Comparison of ENCODE assay signal across 16 mouse cellular contexts in genomic region chr15:81853081-81853480, GRCm38 (mm10). TPM values are rescaled to one million over a fixed set of nuclear protein-coding genes. Genes with fewer than 3 reads are reported as not detected.
DNase-seq lines count a peak whose midpoint lies in the region; ATAC-seq and TF ChIP-seq lines count a peak whose summit lies in the region.
"Had no signal": no experiment of that assay in that cellular context is flagged by ENCODE, and none has a peak within 500 bp of the region (broad histone marks: within the 10 kb centered on the region; RNA-seq: fewer than 3 reads in every experiment).

No protein-coding gene starts in this region.

- DNase-seq in cerebellum, adult 2 months: no peak
- DNase-seq in cerebellum, postnatal 10 days: no peak
- DNase-seq in kidney, adult 9 months: peak; percentile 70
- DNase-seq in kidney, postnatal 10 days: no peak
- peak; percentile 60 to 74 for DNase-seq in adrenal gland, postnatal 36 days
- DNase-seq in liver, embryonic 13.5 days: no peak
- DNase-seq: heart, postnatal 4 days; right cerebral cortex, postnatal 4 days had no signal

- no peaks in the 10 kb centered on the region for H3K27me3 ChIP-seq in cerebellum, adult 2 months (ENCODE audit: control insufficient read depth, insufficient read depth, low read length)
- H3K27me3 ChIP-seq in liver, embryonic 13.5 days: no peaks in the 10 kb centered on the region
- H3K27me3 ChIP-seq in neural tube, embryonic 15.5 days (replicated peaks): no peaks in the 10 kb centered on the region
- H3K27me3 ChIP-seq: embryonic facial prominence, embryonic 13.5 days; forebrain, embryonic 15.5 days had no signal

- H3K27ac ChIP-seq in cerebellum, adult 2 months (ENCODE audit: insufficient read depth, low read length): no peak overlapping the region; the same call in 1 of the 2 replicates
- H3K27ac ChIP-seq in liver, embryonic 13.5 days: peak overlapping the region; percentile 72
- H3K27ac ChIP-seq in neural tube, embryonic 15.5 days (replicated peaks): no peak overlapping the region
- H3K27ac ChIP-seq: embryonic facial prominence, embryonic 13.5 days; forebrain, embryonic 15.5 days; heart, embryonic 10.5 days; macrophage; midbrain, embryonic 10.5 days had no signal

- no peaks in the 10 kb centered on the region for H3K9me3 ChIP-seq in liver, embryonic 13.5 days (replicated peaks)
- H3K9me3 ChIP-seq in neural tube, embryonic 15.5 days (replicated peaks): no peaks in the 10 kb centered on the region
- H3K9me3 ChIP-seq: embryonic facial prominence, embryonic 13.5 days; forebrain, embryonic 15.5 days; heart, embryonic 10.5 days; midbrain, embryonic 10.5 days had no signal

- 33% methylated on average over 7 of the region's 7 CpGs for WGBS in cerebellum, adult 2 months
- WGBS in liver, embryonic 13.5 days (ENCODE audit: insufficient replicate concordance): 71% methylated on average over 7 of the region's 7 CpGs
- 94% methylated on average over 7 of the region's 7 CpGs for WGBS in neural tube, embryonic 15.5 days

- peaks cover 55% of the 10 kb centered on the region for H3K36me3 ChIP-seq in liver, embryonic 13.5 days
- peaks cover 34% of the 10 kb centered on the region for H3K36me3 ChIP-seq in neural tube, embryonic 15.5 days

- H3K4me1 ChIP-seq in cerebellum, adult 2 months (ENCODE audit: control insufficient read depth, insufficient read depth, low read length): peaks cover 39% of the 10 kb centered on the region
- H3K4me1 ChIP-seq in liver, embryonic 13.5 days (replicated peaks): peaks cover 41% of the 10 kb centered on the region
- peaks cover 31% of the 10 kb centered on the region for H3K4me1 ChIP-seq in neural tube, embryonic 15.5 days

- no peak for TF ChIP-seq POLR2A in cerebellum, adult 2 months (IDR thresholded peaks at IDR 0.05; ENCODE audit: borderline replicate concordance, insufficient read depth, low read length)

- H3K4me3 ChIP-seq in cerebellum, adult 2 months (replicated peaks; ENCODE audit: insufficient read depth, low read depth, low read length): peak overlapping the region; percentile 11
- H3K4me3 ChIP-seq in liver, embryonic 13.5 days (replicated peaks): no peak overlapping the region
- no peak overlapping the region for H3K4me3 ChIP-seq in neural tube, embryonic 15.5 days (replicated peaks)
- H3K4me3 ChIP-seq: embryonic facial prominence, embryonic 13.5 days; forebrain, embryonic 15.5 days; heart, embryonic 10.5 days; midbrain, embryonic 10.5 days had no signal

- H3K9ac ChIP-seq in liver, embryonic 13.5 days: no peak overlapping the region
- H3K9ac ChIP-seq in neural tube, embryonic 15.5 days (replicated peaks): no peak overlapping the region
- H3K9ac ChIP-seq: forebrain, embryonic 15.5 days had no signal

- TF ChIP-seq CTCF in cerebellum, adult 2 months (IDR thresholded peaks at IDR 0.05; ENCODE audit: borderline replicate concordance, insufficient read depth, low read depth, low read length): no peak

- ATAC-seq in liver, embryonic 13.5 days (ENCODE audit: low read depth): no peak
- no peak for ATAC-seq in neural tube, embryonic 15.5 days (ENCODE audit: low FRiP score)
- ATAC-seq: forebrain, embryonic 15.5 days; hindbrain, embryonic 16.5 days; intestine, embryonic 16.5 days had no signal

- H3K4me2 ChIP-seq in liver, embryonic 13.5 days: 0 out of 2 replicates have a peak overlapping the region, but pooled peaks have one; percentile 12
- H3K4me2 ChIP-seq in neural tube, embryonic 15.5 days: no peak overlapping the region
- H3K4me2 ChIP-seq: embryonic facial prominence, embryonic 13.5 days; forebrain, embryonic 15.5 days had no signal

RNA-seq across cellular contexts. Expression of gene Tob2, which starts 5.5 kb away (rescaled TPM):
- 36.9 and 51.5 TPM in 2 replicates for polyA plus RNA-seq in cerebellum, adult 2 months (2012; rRNA removed)
- total RNA-seq in adrenal gland, postnatal 36 days (2021): 100 to 1,000 TPM; 103 to 125 TPM
- polyA plus RNA-seq in liver, embryonic 13.5 days (2015; fragmentation: Nextera tagmentation; extraction: Ambion mirVana): 9.0 and 11.9 TPM in 2 replicates
- 14.7 and 16.1 TPM in 2 replicates for polyA plus RNA-seq in neural tube, embryonic 15.5 days (2015; fragmentation: Nextera tagmentation; extraction: Ambion mirVana)

RNA-seq across cellular contexts. Expression of gene Phf5a, which starts 18.6 kb away (rescaled TPM):
- 62.4 and 67.3 TPM in 2 replicates for polyA plus RNA-seq in cerebellum, adult 2 months (2012; rRNA removed)
- 10 to 100 TPM; 57.8 to 59.2 TPM for total RNA-seq in adrenal gland, postnatal 36 days (2021)
- 132 and 139 TPM in 2 replicates for polyA plus RNA-seq in liver, embryonic 13.5 days (2015; fragmentation: Nextera tagmentation; extraction: Ambion mirVana)
- 111 and 122 TPM in 2 replicates for polyA plus RNA-seq in neural tube, embryonic 15.5 days (2015; fragmentation: Nextera tagmentation; extraction: Ambion mirVana)

RNA-seq across cellular contexts. Expression of gene Aco2, which starts 19.0 kb away (rescaled TPM):
- polyA plus RNA-seq in cerebellum, adult 2 months (2012; rRNA removed): 621 and 638 TPM in 2 replicates
- 100 to 1,000 TPM; 823 to 866 TPM for total RNA-seq in adrenal gland, postnatal 36 days (2021)
- polyA plus RNA-seq in liver, embryonic 13.5 days (2015; fragmentation: Nextera tagmentation; extraction: Ambion mirVana): 105 and 122 TPM in 2 replicates
- polyA plus RNA-seq in neural tube, embryonic 15.5 days (2015; fragmentation: Nextera tagmentation; extraction: Ambion mirVana): 295 and 298 TPM in 2 replicates

RNA-seq across cellular contexts. Expression of gene Tef, which starts 50.9 kb away (rescaled TPM):
- 279 and 288 TPM in 2 replicates for polyA plus RNA-seq in cerebellum, adult 2 months (2012; rRNA removed)
- total RNA-seq in adrenal gland, postnatal 36 days (2021): 100 to 1,000 TPM in 1 of 2 experiments, 10 to 100 TPM in 1; 61.4 to 101 TPM
- polyA plus RNA-seq in liver, embryonic 13.5 days (2015; fragmentation: Nextera tagmentation; extraction: Ambion mirVana): 4.5 and 5.9 TPM in 2 replicates
- 20.5 and 21.0 TPM in 2 replicates for polyA plus RNA-seq in neural tube, embryonic 15.5 days (2015; fragmentation: Nextera tagmentation; extraction: Ambion mirVana)

Comparison
In these comparisons a context has a peak if more than half of its experiments do, and no peak if none do; other contexts are left out.
1. DNase-seq: peak in kidney, adult 9 months (single experiment) and adrenal gland, postnatal 36 days (2 of 2); none in cerebellum, adult 2 months (0 of 2), cerebellum, postnatal 10 days (0 of 2), kidney, postnatal 10 days (single experiment) and liver, embryonic 13.5 days (single experiment).